Mouse (Mus musculus) fat pad, adult 2 months (tissue): Measurements from ENCODE around the gene Fancc.

ENCODE experiments used
- DNase-seq: peaks from one replicate; pipeline ENCODE4 v3.0.0-alpha.2; 2011; ENCODE audit warnings: low read depth, low spot score; ENCODE audit errors: extremely low read depth

Fancc gene

GRCm38 (mm10) chr13:63248318-63248717 lies 248.8 kb downstream of the Fancc start:
- no peak for DNase-seq

DNA sequence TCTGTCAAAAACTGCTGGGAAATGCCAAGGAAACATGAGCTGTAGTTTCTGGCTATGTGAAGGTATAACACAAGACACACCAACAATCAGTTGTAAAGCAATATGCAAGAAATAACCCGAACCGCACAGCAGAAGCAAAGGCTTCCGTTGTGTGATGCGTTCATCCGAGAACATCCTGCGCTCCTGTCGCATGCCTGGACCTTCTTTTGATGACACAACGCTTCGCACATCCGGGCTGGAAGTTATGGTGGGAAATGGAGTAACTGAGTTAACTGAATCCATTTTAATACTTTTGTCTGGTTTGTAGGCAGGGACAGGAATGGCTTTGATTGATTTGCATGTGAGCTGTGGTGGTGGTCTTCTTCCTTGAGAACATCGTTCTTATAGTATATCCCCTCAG lies 249.4 kb downstream of the Fancc start:
- no peak for DNase-seq

GRCm38 (mm10) chr13:63247041-63247440 lies 250.0 kb downstream of the Fancc start:
- DNase-seq = no peak

DNA sequence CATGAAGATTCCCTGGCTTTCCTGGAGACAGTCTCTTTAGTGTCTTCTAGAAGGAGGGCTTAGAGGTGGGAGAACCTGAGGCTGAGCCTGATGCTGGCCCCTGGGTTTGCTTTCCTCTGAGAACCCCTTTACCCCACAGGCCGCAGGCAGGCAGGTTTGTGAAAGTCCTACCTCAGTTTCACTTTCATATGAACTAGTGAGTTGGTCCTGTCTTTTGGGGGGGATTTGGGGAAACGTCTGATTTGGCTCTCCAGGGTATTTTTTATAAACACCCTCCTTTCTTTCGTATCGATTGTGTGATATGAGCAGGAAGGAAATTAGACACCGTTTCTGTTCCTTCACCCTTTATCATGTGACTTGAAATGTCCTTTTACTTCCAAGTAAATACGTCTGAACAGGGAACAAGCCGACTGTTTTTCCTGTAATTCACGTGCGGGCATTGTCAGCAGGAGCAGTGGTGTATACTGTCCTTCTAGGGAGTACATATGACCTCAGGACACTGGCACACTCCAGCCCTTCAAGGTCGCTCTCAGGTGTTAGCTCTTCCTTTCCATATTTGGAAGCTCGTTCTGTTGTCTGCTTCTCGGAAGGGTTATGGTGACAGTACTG lies 250.6 kb downstream of the Fancc start:
- DNase-seq = no peak

DNA sequence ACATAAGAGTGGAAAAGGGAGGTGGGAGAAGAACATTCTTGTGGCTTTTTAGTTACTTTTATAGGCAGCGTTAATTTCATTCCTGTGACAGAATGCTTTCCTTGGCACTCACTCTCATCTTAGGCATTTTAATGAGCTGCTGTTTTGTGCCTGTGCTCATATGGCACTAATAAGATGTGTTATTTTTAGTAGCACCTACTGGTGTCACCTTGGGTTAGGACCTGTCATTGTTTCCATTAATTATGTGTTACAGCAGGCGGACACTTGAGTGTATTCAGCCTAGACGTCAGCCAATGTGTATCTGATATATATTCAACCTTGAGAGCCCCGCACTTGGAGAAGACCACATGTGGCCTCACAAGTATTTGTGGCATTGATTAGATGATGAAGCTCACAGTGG lies 251.3 kb downstream of the Fancc start:
- DNase-seq = no peak

GRCm38 (mm10) chr13:63245218-63245617 lies 251.9 kb downstream of the Fancc start:
- DNase-seq = peak; percentile 50

- peak; percentile 81 for DNase-seq
Measured at GRCm38 (mm10) chr13:63244425-63244824, 252.7 kb downstream of the Fancc start.

GRCm38 (mm10) chr13:63243586-63243985 lies 253.5 kb downstream of the Fancc start:
- no peak for DNase-seq

- DNase-seq = no peak
Measured at GRCm38 (mm10) chr13:63242401-63243192, 254.5 kb downstream of the Fancc start.

DNA sequence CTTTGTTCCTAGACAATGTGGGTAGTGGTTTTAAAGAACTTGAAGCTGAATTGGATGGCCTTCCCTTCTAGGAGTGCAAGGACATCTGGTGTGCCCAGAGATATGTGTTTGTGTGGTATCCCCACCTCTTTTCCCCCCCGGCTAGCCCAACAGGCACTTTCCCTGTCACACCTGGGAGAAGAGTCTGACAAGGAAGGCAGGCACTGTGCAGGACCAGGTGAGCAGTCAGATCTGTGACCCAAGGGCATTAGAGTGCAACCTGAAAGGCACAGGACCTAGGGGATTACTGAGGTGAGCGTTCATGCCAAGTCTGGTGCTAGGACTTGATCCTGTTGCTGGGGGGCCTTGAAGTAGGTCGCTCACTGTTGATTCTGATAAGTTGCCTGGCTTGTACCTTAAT lies 255.4 kb downstream of the Fancc start:
- DNase-seq = peak; percentile 67

DNA sequence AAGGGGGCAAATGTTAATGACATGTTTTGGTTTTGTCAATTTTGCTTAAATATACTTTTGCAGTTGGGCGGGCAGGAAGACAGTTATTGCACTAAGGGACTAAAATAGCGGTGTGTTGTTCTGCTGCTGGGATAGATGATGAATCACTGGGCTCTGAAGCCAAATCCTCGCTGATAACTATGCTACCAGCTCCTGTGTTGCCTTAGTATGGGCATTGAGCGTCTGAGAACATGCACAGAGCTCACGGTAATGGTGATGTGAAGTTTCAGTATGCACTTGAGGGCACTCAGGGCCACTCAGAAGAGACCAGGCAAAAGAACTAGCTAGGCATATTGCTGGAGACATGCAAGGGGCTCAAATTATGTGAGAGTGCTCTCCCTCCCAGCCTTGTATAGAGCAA lies 256.2 kb downstream of the Fancc start:
- no peak for DNase-seq

DNA sequence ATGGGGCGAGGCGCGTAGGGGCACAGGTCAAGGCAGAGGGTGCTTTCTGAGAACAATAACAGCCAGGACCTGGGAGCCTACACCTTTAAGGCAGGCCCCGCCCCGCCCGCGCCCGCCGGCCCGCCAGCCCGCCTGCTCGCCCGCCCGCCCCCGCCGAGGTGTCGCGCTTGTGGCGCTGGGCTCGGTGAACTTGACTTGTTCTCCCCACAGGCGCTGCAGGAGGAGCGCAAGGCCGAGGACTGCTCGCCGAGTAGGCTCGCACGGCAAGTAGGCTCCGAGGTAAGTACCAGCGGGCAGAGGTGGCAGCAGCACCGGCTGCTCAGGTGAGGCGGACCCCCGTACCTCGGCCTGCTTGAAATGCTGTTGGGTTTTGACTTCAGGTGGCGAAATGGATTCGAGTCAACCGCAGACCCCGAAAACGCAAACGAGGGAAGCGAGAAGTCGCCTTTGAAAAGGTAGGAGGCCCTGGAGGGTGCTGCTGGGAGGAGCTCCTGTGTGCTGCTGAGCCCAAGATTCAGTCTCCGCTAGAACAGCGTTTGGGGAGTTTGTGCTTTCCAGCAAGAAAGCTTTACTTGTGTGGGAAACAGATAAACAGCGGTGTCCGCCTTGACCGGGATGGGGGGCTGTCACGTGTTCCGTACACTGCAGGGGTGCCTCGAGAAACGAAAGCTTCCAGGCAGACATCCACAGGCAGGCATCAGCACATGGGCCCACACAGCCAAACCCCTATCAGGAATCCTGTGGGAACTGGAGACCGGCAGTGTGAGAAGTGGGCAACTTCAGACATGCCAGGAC lies 257.0 kb downstream of the Fancc start:
- DNase-seq = no peak

- DNase-seq = no peak
Measured at GRCm38 (mm10) chr13:63239301-63239804, 257.7 kb downstream of the Fancc start.

DNA sequence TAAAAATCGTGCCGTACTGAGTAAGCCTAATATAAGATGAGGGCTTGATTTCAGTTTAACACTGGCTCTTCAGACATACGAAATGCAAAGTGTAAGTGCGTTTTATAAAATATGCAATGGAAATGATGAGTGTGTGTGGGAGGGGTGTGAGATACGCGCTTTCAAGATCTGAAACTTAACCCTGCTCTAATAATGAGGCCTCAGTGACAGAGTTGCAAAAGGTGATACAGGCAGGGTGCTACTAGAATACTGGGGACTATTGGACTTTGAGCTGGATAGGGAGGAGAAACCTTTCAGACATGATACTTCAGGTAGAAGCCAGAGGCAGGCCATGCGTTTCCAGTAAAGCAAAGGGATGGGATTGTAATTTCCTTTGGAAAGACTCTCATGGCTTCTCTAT lies 259.0 kb downstream of the Fancc start:
- DNase-seq = no peak

GRCm38 (mm10) chr13:63236159-63236893 lies 260.8 kb downstream of the Fancc start:
- no peak for DNase-seq

DNA sequence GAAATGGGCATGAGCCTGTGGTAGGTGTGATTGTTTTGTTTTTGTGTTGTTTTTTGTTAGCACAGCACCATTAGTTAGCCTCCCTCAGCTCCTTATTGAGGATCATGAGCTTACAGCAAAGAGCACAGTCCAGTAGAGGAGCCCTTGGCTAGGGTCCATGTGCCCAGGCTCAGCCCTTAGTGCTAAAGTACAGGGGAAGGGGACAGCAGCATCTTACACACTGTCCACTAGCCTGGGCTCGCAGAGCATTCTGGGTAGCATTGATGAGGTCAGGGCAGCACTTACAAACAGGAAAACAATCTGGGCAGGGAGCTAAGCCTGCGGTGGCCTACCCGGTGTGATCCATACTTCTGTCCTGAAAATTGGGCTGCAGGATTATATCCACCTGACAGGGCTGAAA lies 261.5 kb downstream of the Fancc start:
- no peak for DNase-seq
